Mouse (Mus musculus) splenic B cell, adult 2 months (primary cell): ENCODE data around the gene Naip6.

Experiments used
- DNase-seq: peaks from one replicate; pipeline ENCODE4 v3.0.0-alpha.2; 2011; ENCODE audit warnings: low read depth, low spot score
- H3K27me3 ChIP-seq: 2 replicates; pipeline ENCODE4 v1.6.1; 2012; ENCODE audit warnings: mild to moderate bottlenecking, low read length, moderate library complexity, mixed read lengths; ENCODE audit not compliant: control insufficient read depth, poor library complexity, insufficient read depth, severe bottlenecking
- H3K36me3 ChIP-seq: 2 replicates; pipeline ENCODE4 v1.6.1; 2012; ENCODE audit warnings: mild to moderate bottlenecking, low read length, moderate library complexity, mixed read lengths; ENCODE audit not compliant: control insufficient read depth, poor library complexity, insufficient read depth, severe bottlenecking

The Naip6 gene

GRCm38 (mm10) chr13:100243702-100244101 is 73.8 kb downstream of the Naip6 start:
- no peak for DNase-seq
- no peaks in the 10 kb centered on the region for H3K36me3 ChIP-seq
- no peaks in the 10 kb centered on the region for H3K27me3 ChIP-seq
